Mouse (Mus musculus) right cerebral cortex, postnatal 10 days (tissue): ENCODE results near the gene Fgfr2.

Experiments
- DNase-seq, 2 experiments: peaks; one replicate each; pipeline ENCODE4 v3.0.0; 2021; ENCODE audit warnings: low spot score in 2 of 2

Fgfr2 gene

GRCm38 (mm10) chr7:132776338-132777111 is 346.6 kb downstream of the Fgfr2 start:
- no peak for DNase-seq

- DNase-seq = no peak
Observed at GRCm38 (mm10) chr7:132775922-132776321, 347.2 kb downstream of the Fgfr2 start.

- DNase-seq = no peak
Observed at GRCm38 (mm10) chr7:132775333-132775732, 347.8 kb downstream of the Fgfr2 start.

GRCm38 (mm10) chr7:132773011-132773705 is 350.0 kb downstream of the Fgfr2 start:
- no peak for DNase-seq

- no peak for DNase-seq
Observed at GRCm38 (mm10) chr7:132772440-132772839, 350.7 kb downstream of the Fgfr2 start.

GRCm38 (mm10) chr7:132768498-132769344 is 354.4 kb downstream of the Fgfr2 start:
- DNase-seq = no peak

- no peak for DNase-seq
Observed at GRCm38 (mm10) chr7:132767999-132768370, 355.2 kb downstream of the Fgfr2 start.

- no peak for DNase-seq
Observed at GRCm38 (mm10) chr7:132767233-132767998, 355.7 kb downstream of the Fgfr2 start.

GRCm38 (mm10) chr7:132766235-132766871 is 356.8 kb downstream of the Fgfr2 start:
- no peak for DNase-seq

- no peak for DNase-seq
Observed at GRCm38 (mm10) chr7:132765629-132766186, 357.4 kb downstream of the Fgfr2 start.

GRCm38 (mm10) chr7:132764896-132765491 is 358.2 kb downstream of the Fgfr2 start:
- no peak for DNase-seq

- DNase-seq = no peak
Observed at GRCm38 (mm10) chr7:132764314-132764713, 358.8 kb downstream of the Fgfr2 start.

- no peak for DNase-seq
Observed at GRCm38 (mm10) chr7:132763911-132764310, 359.2 kb downstream of the Fgfr2 start.

- no peak for DNase-seq
Observed at GRCm38 (mm10) chr7:132763351-132763750, 359.8 kb downstream of the Fgfr2 start.

GRCm38 (mm10) chr7:132761409-132761808 is 361.7 kb downstream of the Fgfr2 start:
- no peak for DNase-seq

- no peak for DNase-seq
Observed at GRCm38 (mm10) chr7:132760589-132761180, 362.5 kb downstream of the Fgfr2 start.

- no peak for DNase-seq
Observed at GRCm38 (mm10) chr7:132759926-132760325, 363.2 kb downstream of the Fgfr2 start.

- DNase-seq = no peak
Observed at GRCm38 (mm10) chr7:132759405-132759891, 363.7 kb downstream of the Fgfr2 start.

- no peak for DNase-seq
Observed at GRCm38 (mm10) chr7:132758875-132759274, 364.3 kb downstream of the Fgfr2 start.

GRCm38 (mm10) chr7:132756325-132756724 is 366.8 kb downstream of the Fgfr2 start:
- no peak for DNase-seq
